Mouse (Mus musculus): ENCODE measurements at regions not wholly inside any gene's neighbourhood (a gene's known extent, or its start where the extent isn't known, plus 50 kb on each side); places are given as distances from the start of the nearest gene placed in this dataset.

DNA sequence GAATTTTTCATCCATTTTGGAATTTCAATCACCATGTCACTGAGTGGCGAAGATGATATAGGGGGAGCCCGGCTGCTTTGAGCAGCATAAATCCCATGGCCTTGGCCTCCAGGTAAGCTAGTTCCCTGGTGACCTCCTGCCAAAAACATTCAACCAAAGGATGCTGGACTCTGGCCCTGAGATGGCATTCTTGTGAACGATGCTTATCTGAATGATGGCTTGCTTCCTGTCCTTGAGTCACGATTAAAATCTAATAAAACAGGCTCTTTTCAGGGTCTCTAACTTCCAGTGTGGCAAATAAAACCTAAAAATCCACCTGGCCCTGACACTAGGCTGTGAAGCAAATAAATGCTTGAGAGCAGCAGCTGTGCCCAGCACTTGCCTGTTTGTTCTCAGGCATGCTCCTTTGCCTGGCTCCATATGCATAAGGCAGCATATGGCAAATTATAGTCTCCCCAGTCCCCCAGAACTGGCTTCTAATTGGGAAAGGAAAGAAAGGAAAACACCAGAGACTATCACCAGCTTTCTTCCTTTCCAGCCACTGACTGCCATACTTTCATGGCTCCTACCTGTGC, 193.7 kb downstream of the Gm826 start:
- Histone ChIP-seq H3K4me1 (ENCODE audit: control insufficient read depth in 1 of 2, insufficient read depth in 2 of 2) (no peaks in the 10 kb centered on the region; a peak in 1 of 4 replicates), H3K4me2 (ENCODE audit: insufficient read depth, low read depth, poor library complexity, severe bottlenecking) (no peak overlapping the region), H3K79me2 (replicated peaks; ENCODE audit: control insufficient read depth, extremely low read depth, insufficient read depth, poor library complexity, severe bottlenecking) (no peaks in the 10 kb centered on the region), H3K9me3 (replicated peaks; ENCODE audit: low read length) (no peaks in the 10 kb centered on the region), H3K36me3 (replicated peaks in 1 of 2; ENCODE audit: control insufficient read depth in 1 of 2, insufficient read depth in 1 of 2, low read length in 1 of 2) (no peaks in the 10 kb centered on the region), H3K27me3 (replicated peaks) (peaks cover 4% of the 10 kb centered on the region), H3K4me3 (replicated peaks in 1 of 3; ENCODE audit: low read depth in 2 of 3, low read length in 2 of 3, poor library complexity in 1 of 3) (no peak overlapping the region), H3K27ac (ENCODE audit: insufficient read depth, low read depth) (no peak overlapping the region), H3K9ac (ENCODE audit: insufficient read depth, low read depth) (no peak overlapping the region)
- in situ Hi-C loops (cut with MboI; ENCODE audit: low pct_ligation_motif_present, low pct_unique_long_range_greater_than_20kb, low sequenced_read_pairs) (no loop called here), dilution Hi-C loops (cut with MboI; ENCODE audit: extremely low pct_ligation_motif_present, extremely low pct_unique_long_range_greater_than_20kb, low sequenced_read_pairs) (no loop called here)
- TF ChIP-seq MAFK (IDR thresholded peaks at IDR 0.05; ENCODE audit: insufficient replicate concordance, low read length), result no peak
- no peak for TF ChIP-seq KAT2A (IDR thresholded peaks at IDR 0.05; ENCODE audit: insufficient replicate concordance, low read length)
- no peak for TF ChIP-seq GABPA (IDR thresholded peaks at IDR 0.05; ENCODE audit: insufficient replicate concordance, low read depth, low read length)
- no peak for TF ChIP-seq ZC3H11A (IDR thresholded peaks at IDR 0.05; ENCODE audit: low read depth, low read length)
- no peak for TF ChIP-seq POLR2A (IDR thresholded peaks at IDR 0.05; ENCODE audit: low read depth, low read length)
- TF ChIP-seq PAX5 (IDR thresholded peaks at IDR 0.05; ENCODE audit: low read length), result no peak
- no peak for TF ChIP-seq MYC (IDR thresholded peaks at IDR 0.05; ENCODE audit: low read depth, low read length)
- no peak for TF ChIP-seq RCOR1 (conservative IDR thresholded peaks at IDR 0.05; ENCODE audit: low read depth, low read length)
- no peak for TF ChIP-seq POLR2AphosphoS2 (IDR thresholded peaks at IDR 0.05; ENCODE audit: low read depth, low read length)
- TF ChIP-seq SMC3 (IDR thresholded peaks at IDR 0.05; ENCODE audit: low read depth, low read length), result no peak
- TF ChIP-seq TCF12 (IDR thresholded peaks at IDR 0.05; ENCODE audit: low read depth, low read length), result no peak
- TF ChIP-seq IRF4 (IDR thresholded peaks at IDR 0.05; ENCODE audit: low read depth, low read length), result no peak
- TF ChIP-seq CTCF (conservative IDR thresholded peaks at IDR 0.05 in 1 of 2, IDR thresholded peaks at IDR 0.05 in 1 of 2; ENCODE audit: low read depth in 2 of 2, low read length in 2 of 2), result no peak
- TF ChIP-seq USF2 (conservative IDR thresholded peaks at IDR 0.05; ENCODE audit: low read depth, low read length), result no peak
- TF ChIP-seq JUND (conservative IDR thresholded peaks at IDR 0.05; ENCODE audit: low read depth, low read length), result no peak
- no peak for TF ChIP-seq ZNF384 (IDR thresholded peaks at IDR 0.05; ENCODE audit: low read depth, low read length)
- no peak for TF ChIP-seq CHD2 (IDR thresholded peaks at IDR 0.05; ENCODE audit: low read length)
- TF ChIP-seq MXI1 (IDR thresholded peaks at IDR 0.05; ENCODE audit: low read depth, low read length), result no peak
- TF ChIP-seq TBP (conservative IDR thresholded peaks at IDR 0.05; ENCODE audit: low read depth, low read length), result no peak
- no peak for DNase-seq (ENCODE audit: extremely low read depth)

DNA sequence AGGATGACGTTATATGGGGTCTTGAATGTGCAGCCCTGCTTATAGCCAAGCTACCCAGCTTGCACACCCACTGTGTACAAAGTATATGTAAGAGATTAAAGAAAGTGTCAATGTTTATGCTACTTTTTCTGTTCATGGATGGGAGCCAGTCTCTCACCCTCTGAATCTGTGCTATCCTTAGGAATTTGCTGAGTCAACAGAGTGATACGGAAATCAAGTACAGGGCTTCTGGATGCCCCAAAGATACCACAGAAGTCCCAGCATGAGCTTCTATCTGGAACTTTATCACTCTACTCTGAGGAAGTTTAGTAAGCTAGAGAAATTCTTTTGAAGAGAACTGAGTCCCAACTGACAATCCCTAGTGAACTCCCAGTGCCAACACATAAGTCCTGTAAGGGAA, 195.9 kb downstream of the Gm826 start:
- H3K4me1 ChIP-seq (ENCODE audit: control insufficient read depth in 1 of 2, insufficient read depth in 2 of 2), result no peaks in the 10 kb centered on the region; a peak in 1 of 4 replicates
- in situ Hi-C loops (cut with MboI; ENCODE audit: low pct_ligation_motif_present, low pct_unique_long_range_greater_than_20kb, low sequenced_read_pairs), result no loop called here
- no peak overlapping the region for H3K9ac ChIP-seq (ENCODE audit: insufficient read depth, low read depth)
- H3K79me2 ChIP-seq (replicated peaks; ENCODE audit: control insufficient read depth, extremely low read depth, insufficient read depth, poor library complexity, severe bottlenecking), result no peaks in the 10 kb centered on the region
- no peaks in the 10 kb centered on the region for H3K27me3 ChIP-seq (replicated peaks)
- no peaks in the 10 kb centered on the region for H3K9me3 ChIP-seq (replicated peaks; ENCODE audit: low read length)
- no peak for TF ChIP-seq MYC (IDR thresholded peaks at IDR 0.05; ENCODE audit: low read depth, low read length)
- no peak for TF ChIP-seq ETS1 (conservative IDR thresholded peaks at IDR 0.05; ENCODE audit: low read depth, low read length)
- TF ChIP-seq MAZ (IDR thresholded peaks at IDR 0.05; ENCODE audit: low read depth, low read length), result no peak
- peak; percentile 34; the same call in 1 of the 2 replicates for TF ChIP-seq MAFK (IDR thresholded peaks at IDR 0.05; ENCODE audit: insufficient replicate concordance, low read length)
- no peak for TF ChIP-seq ZKSCAN1 (IDR thresholded peaks at IDR 0.05; ENCODE audit: borderline replicate concordance, low read depth, low read length)
- TF ChIP-seq MEF2A (IDR thresholded peaks at IDR 0.05; ENCODE audit: borderline replicate concordance, low read depth, low read length), result no peak
- no peak overlapping the region for H3K4me3 ChIP-seq (replicated peaks in 1 of 3; ENCODE audit: low read depth in 2 of 3, low read length in 2 of 3, poor library complexity in 1 of 3)
- H3K36me3 ChIP-seq (replicated peaks in 1 of 2; ENCODE audit: control insufficient read depth in 1 of 2, insufficient read depth in 1 of 2, low read length in 1 of 2), result no peaks in the 10 kb centered on the region
- H3K27ac ChIP-seq (ENCODE audit: insufficient read depth, low read depth), result no peak overlapping the region
- no peak overlapping the region for H3K4me2 ChIP-seq (ENCODE audit: insufficient read depth, low read depth, poor library complexity, severe bottlenecking)
- dilution Hi-C loops (cut with MboI; ENCODE audit: extremely low pct_ligation_motif_present, extremely low pct_unique_long_range_greater_than_20kb, low sequenced_read_pairs), result no loop called here
- DNase-seq (ENCODE audit: extremely low read depth), result no peak
